ENCODE assay signal across 22 mouse cellular contexts in the genomic region with DNA sequence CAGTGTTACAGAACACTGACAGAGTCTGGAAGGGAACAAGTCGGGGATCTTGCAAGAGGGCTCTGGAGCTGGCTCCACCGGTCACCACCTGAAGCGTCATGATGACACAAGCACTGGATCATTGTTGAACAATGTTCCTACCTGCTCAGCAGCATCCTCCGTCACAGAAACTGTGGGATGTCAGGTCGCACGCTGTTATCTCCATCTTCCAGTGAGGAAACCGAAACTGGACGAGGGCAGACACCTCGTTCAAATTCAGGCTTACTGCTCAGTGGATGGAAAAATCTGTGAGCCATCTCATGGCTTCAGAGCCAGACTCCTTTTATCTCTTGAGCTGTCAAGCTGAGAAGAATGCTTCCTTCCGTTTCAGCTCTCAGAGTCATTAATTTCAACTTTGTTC.
DNase-seq lines count a peak whose midpoint lies in the region; ATAC-seq and TF ChIP-seq lines count a peak whose summit lies in the region.
"Had no signal": no experiment of that assay in that cellular context is flagged by ENCODE, and none has a peak within 500 bp of the region (broad histone marks: within the 10 kb centered on the region; RNA-seq: fewer than 3 reads in every experiment).

No protein-coding gene starts in this region.

- no peak for ATAC-seq in lung, embryonic 14.5 days (ENCODE audit: insufficient read depth)
- no peak for ATAC-seq in lung, postnatal 0 days
- ATAC-seq: forebrain, embryonic 16.5 days; intestine, embryonic 16.5 days; midbrain, embryonic 15.5 days had no signal

- H3K4me2 ChIP-seq in lung, embryonic 14.5 days: 0 out of 2 replicates have a peak overlapping the region, but pooled peaks have one; percentile 18
- no peak overlapping the region for H3K4me2 ChIP-seq in lung, postnatal 0 days (replicated peaks; ENCODE audit: low read depth, low read length)
- H3K4me2 ChIP-seq: embryonic facial prominence, embryonic 13.5 days; hindbrain, embryonic 13.5 days; midbrain, embryonic 15.5 days; neural tube, embryonic 15.5 days had no signal

- peak; percentile 16 to 18 for DNase-seq in adrenal gland, postnatal 36 days
- no peak for DNase-seq in adrenal gland, postnatal 10 days
- peak; percentile 27 for DNase-seq in lung, embryonic 14.5 days
- no peak for DNase-seq in lung, postnatal 0 days (ENCODE audit: low spot score)
- peak; percentile 82 for DNase-seq in induced T-regulatory cell, adult 2 months (ENCODE audit: low read depth)
- peak; percentile 22 to 29 for DNase-seq in kidney, postnatal 36 days
- no peak for DNase-seq in cerebellum, adult 18-20 months
- no peak for DNase-seq in gastrocnemius, postnatal 36 days
- DNase-seq: cerebellum, adult 9-11 months; left cerebral cortex, postnatal 4 days; liver; lung, postnatal 14 days; right cerebral cortex, postnatal 14 days; thymus, adult 2 months had no signal

- H3K27me3 ChIP-seq in lung, embryonic 14.5 days (ENCODE audit: insufficient read depth, low read length): no peaks in the 10 kb centered on the region
- H3K27me3 ChIP-seq in lung, postnatal 0 days (replicated peaks; ENCODE audit: insufficient read depth, low read length): no peaks in the 10 kb centered on the region
- H3K27me3 ChIP-seq: embryonic facial prominence, embryonic 13.5 days; neural tube, embryonic 15.5 days had no signal

- H3K36me3 ChIP-seq in lung, embryonic 14.5 days (ENCODE audit: insufficient read depth): no peaks in the 10 kb centered on the region
- no peaks in the 10 kb centered on the region for H3K36me3 ChIP-seq in lung, postnatal 0 days (ENCODE audit: insufficient read depth, low read length)
- H3K36me3 ChIP-seq: embryonic facial prominence, embryonic 13.5 days; heart, embryonic 10.5 days; hindbrain, embryonic 13.5 days; midbrain, embryonic 15.5 days; neural tube, embryonic 15.5 days had no signal

- H3K27ac ChIP-seq in lung, embryonic 14.5 days (ENCODE audit: low read depth): no peak overlapping the region
- no peak overlapping the region for H3K27ac ChIP-seq in lung, postnatal 0 days (ENCODE audit: low read length)
- H3K27ac ChIP-seq: embryonic facial prominence, embryonic 13.5 days; heart, embryonic 10.5 days; hindbrain, embryonic 13.5 days; midbrain, embryonic 15.5 days; neural tube, embryonic 15.5 days had no signal

- H3K9ac ChIP-seq in lung, embryonic 14.5 days: no peak overlapping the region
- H3K9ac ChIP-seq in lung, postnatal 0 days (replicated peaks; ENCODE audit: low read depth): no peak overlapping the region
- H3K9ac ChIP-seq: embryonic facial prominence, embryonic 13.5 days; hindbrain, embryonic 13.5 days; midbrain, embryonic 15.5 days; neural tube, embryonic 15.5 days had no signal

- no peak overlapping the region for H3K4me3 ChIP-seq in lung, embryonic 14.5 days (ENCODE audit: low read depth, low read length)
- H3K4me3 ChIP-seq in lung, postnatal 0 days (ENCODE audit: low read depth, low read length): no peak overlapping the region
- H3K4me3 ChIP-seq: embryonic facial prominence, embryonic 13.5 days; heart, embryonic 10.5 days; hindbrain, embryonic 13.5 days; midbrain, embryonic 15.5 days; myocyte; neural tube, embryonic 15.5 days had no signal

- 37% methylated on average over 10 of the region's 10 CpGs for WGBS in lung, embryonic 14.5 days
- 49% methylated on average over 10 of the region's 10 CpGs for WGBS in lung, postnatal 0 days

- TF ChIP-seq EP300 in lung, postnatal 0 days (IDR thresholded peaks at IDR 0.05): no peak

- no peaks in the 10 kb centered on the region for H3K9me3 ChIP-seq in lung, embryonic 14.5 days (ENCODE audit: low read depth, low read length)
- H3K9me3 ChIP-seq in lung, postnatal 0 days (ENCODE audit: low read length): no peaks in the 10 kb centered on the region
- H3K9me3 ChIP-seq: embryonic facial prominence, embryonic 13.5 days; heart, embryonic 10.5 days; hindbrain, embryonic 13.5 days; midbrain, embryonic 15.5 days; neural tube, embryonic 15.5 days had no signal

- H3K4me1 ChIP-seq in lung, embryonic 14.5 days (ENCODE audit: insufficient read depth): no peaks in the 10 kb centered on the region
- H3K4me1 ChIP-seq in lung, postnatal 0 days (ENCODE audit: insufficient read depth, low read depth, low read length): peaks cover 3% of the 10 kb centered on the region; the same call in 1 of the 2 replicates
- H3K4me1 ChIP-seq: embryonic facial prominence, embryonic 13.5 days; neural tube, embryonic 15.5 days had no signal

- intact Hi-C loops in gastrocnemius, postnatal 36 days (cut with DNase I): no loop called here

- no peak for TF ChIP-seq CTCF in lung, embryonic 14.5 days (IDR thresholded peaks at IDR 0.05; ENCODE audit: low read depth)
- no peak for TF ChIP-seq CTCF in lung, postnatal 0 days (IDR thresholded peaks at IDR 0.05)

Comparison
In these comparisons a context has a peak if more than half of its experiments do, and no peak if none do; other contexts are left out.
1. DNase-seq: peak in adrenal gland, postnatal 36 days (2 of 2), lung, embryonic 14.5 days (single experiment), induced T-regulatory cell, adult 2 months (single experiment) and kidney, postnatal 36 days (2 of 2); none in adrenal gland, postnatal 10 days (single experiment), lung, postnatal 0 days (single experiment), cerebellum, adult 18-20 months (0 of 2) and gastrocnemius, postnatal 36 days (0 of 2).